Mouse (Mus musculus): ENCODE measurements around the gene Uaca.

DNA sequence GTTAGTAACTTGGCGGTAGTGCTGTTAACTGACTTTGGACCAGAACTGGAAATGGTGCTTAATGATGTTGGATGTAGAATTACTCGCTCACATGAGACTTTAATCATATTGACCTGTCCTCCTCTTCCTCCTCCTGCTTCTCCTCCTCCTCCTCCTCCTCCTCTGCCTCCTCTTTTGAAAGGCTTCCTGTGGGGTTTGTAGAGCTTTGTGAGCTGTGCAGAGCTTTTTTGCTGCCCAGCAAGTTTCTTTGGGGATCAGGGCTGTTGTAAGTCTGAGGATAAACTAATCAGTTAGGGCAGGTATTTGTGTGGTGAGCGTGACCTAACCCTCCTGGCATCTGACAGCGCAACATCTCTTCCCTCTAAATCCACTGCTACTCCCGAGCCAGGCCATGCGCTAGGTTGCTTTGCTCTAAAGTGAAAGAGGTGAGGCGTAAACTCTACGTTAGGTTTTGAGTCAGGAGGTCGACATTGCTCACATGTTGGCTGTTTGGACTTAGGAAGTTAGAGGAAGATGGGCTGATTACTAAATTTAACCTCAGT lies 44.1 kb downstream of the Uaca start:
- TF ChIP-seq CTCF (IDR thresholded peaks at IDR 0.05; ENCODE audit: low read depth, low read length) = no peak
- TF ChIP-seq GATA2 (IDR thresholded peaks at IDR 0.05; ENCODE audit: borderline replicate concordance, low read depth, low read length) = no peak
- no peak for TF ChIP-seq GATA1 (IDR thresholded peaks at IDR 0.05; ENCODE audit: borderline replicate concordance, low read length)
- TF ChIP-seq POLR2AphosphoS5 (IDR thresholded peaks at IDR 0.05; ENCODE audit: insufficient replicate concordance, low read depth, low read length) = no peak
- no peak for TF ChIP-seq TAL1 (conservative IDR thresholded peaks at IDR 0.05; ENCODE audit: low read depth, low read length)
